ENCODE assay signal across 8 mouse cellular contexts in the genomic region with DNA sequence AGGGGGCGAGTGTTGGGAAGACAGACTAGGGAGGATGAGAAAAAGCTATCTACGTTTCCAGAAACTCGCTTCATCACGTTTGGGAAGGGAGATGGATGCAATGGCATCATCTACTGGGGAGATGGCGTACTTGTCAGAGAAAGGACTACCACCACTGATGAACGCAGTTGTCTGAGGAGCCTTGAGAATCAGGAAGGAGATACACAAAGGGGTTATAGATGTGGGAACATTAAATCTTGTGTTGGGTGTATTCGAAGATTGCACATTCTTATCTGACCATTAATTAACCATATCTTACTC. TPM values are rescaled to one million over a fixed set of nuclear protein-coding genes. Genes with fewer than 3 reads are reported as not detected.
DNase-seq lines count a peak whose midpoint lies in the region; ATAC-seq and TF ChIP-seq lines count a peak whose summit lies in the region.

No protein-coding gene starts in this region.

- peak overlapping the region; percentile 61 for H3K4me2 ChIP-seq in hindbrain, embryonic 16.5 days (ENCODE audit: low read length)
- H3K4me2 ChIP-seq in midbrain, embryonic 14.5 days (ENCODE audit: low read length), result peak overlapping the region; percentile 67

- intact Hi-C loops in left cerebral cortex, adult 2 months (cut with DNase I), result no loop called here
- intact Hi-C loops in left cerebral cortex, postnatal 4 days (cut with DNase I), result no loop called here

- no peak for DNase-seq in left cerebral cortex, adult 2 months (ENCODE audit: extremely low spot score in 1 of 2, low spot score in 2 of 2)
- DNase-seq in left cerebral cortex, postnatal 4 days, result no peak
- no peak for DNase-seq in midbrain, embryonic 14.5 days
- no peak for DNase-seq in gastrocnemius, adult 8-10 months (ENCODE audit: low spot score in 2 of 2)
- DNase-seq in frontal cortex, postnatal 25 days (ENCODE audit: low spot score in 2 of 2), result no peak
- no peak for DNase-seq in thymus, postnatal 36 days

- peak; percentile 5; the same call in 1 of the 2 replicates for ATAC-seq in common myeloid progenitor, adult 5-6 weeks (replicated peaks; ENCODE audit: low read depth, poor library complexity, severe bottlenecking)
- ATAC-seq in hindbrain, embryonic 16.5 days, result peak; percentile 46; the same call in 1 of the 2 replicates
- ATAC-seq in midbrain, embryonic 14.5 days (ENCODE audit: low FRiP score, low TSS enrichment), result peak; percentile 22; the same call in 1 of the 2 replicates

- H3K4me1 ChIP-seq in hindbrain, embryonic 16.5 days (ENCODE audit: control insufficient read depth, insufficient read depth, low read depth, low read length), result peaks cover 3% of the 10 kb centered on the region
- H3K4me1 ChIP-seq in midbrain, embryonic 14.5 days (ENCODE audit: control insufficient read depth, insufficient read depth, low read length), result no peaks in the 10 kb centered on the region

- peak overlapping the region; percentile 76 for H3K9ac ChIP-seq in hindbrain, embryonic 16.5 days (ENCODE audit: low read depth, low read length)
- peak overlapping the region; percentile 58 for H3K9ac ChIP-seq in midbrain, embryonic 14.5 days (replicated peaks; ENCODE audit: low read length)

- no peak for TF ChIP-seq CTCF in left cerebral cortex, adult 2 months (IDR thresholded peaks at IDR 0.05)

- no peaks in the 10 kb centered on the region for H3K36me3 ChIP-seq in hindbrain, embryonic 16.5 days (ENCODE audit: control insufficient read depth, insufficient read depth, low read length)
- H3K36me3 ChIP-seq in midbrain, embryonic 14.5 days (ENCODE audit: control insufficient read depth, insufficient read depth, low read length), result no peaks in the 10 kb centered on the region

- no peaks in the 10 kb centered on the region for H3K9me3 ChIP-seq in hindbrain, embryonic 16.5 days (ENCODE audit: control insufficient read depth, low read length)
- no peaks in the 10 kb centered on the region for H3K9me3 ChIP-seq in midbrain, embryonic 14.5 days (ENCODE audit: control insufficient read depth, low read length)

- H3K27ac ChIP-seq in left cerebral cortex, adult 2 months, result peak overlapping the region; percentile 92
- H3K27ac ChIP-seq in hindbrain, embryonic 16.5 days (ENCODE audit: low read depth, low read length), result peak overlapping the region; percentile 89
- peak overlapping the region; percentile 89 for H3K27ac ChIP-seq in midbrain, embryonic 14.5 days (replicated peaks; ENCODE audit: low read depth, low read length)

- peak overlapping the region; percentile 66 for H3K4me3 ChIP-seq in left cerebral cortex, adult 2 months
- peak overlapping the region; percentile 59 for H3K4me3 ChIP-seq in hindbrain, embryonic 16.5 days (ENCODE audit: low read length)
- H3K4me3 ChIP-seq in midbrain, embryonic 14.5 days (replicated peaks; ENCODE audit: low read depth, low read length), result peak overlapping the region; percentile 46

- WGBS in hindbrain, embryonic 16.5 days, result 24% methylated on average over 7 of the region's 7 CpGs
- WGBS in midbrain, embryonic 14.5 days, result 18% methylated on average over 7 of the region's 7 CpGs

- H3K27me3 ChIP-seq in hindbrain, embryonic 16.5 days (replicated peaks; ENCODE audit: control insufficient read depth, insufficient read depth, low read length), result no peaks in the 10 kb centered on the region
- H3K27me3 ChIP-seq in midbrain, embryonic 14.5 days (ENCODE audit: control insufficient read depth, insufficient read depth, low read length), result no peaks in the 10 kb centered on the region

RNA-seq across cellular contexts. Expression of gene Armcx5, which starts 0.5 kb away (rescaled TPM):
- 10 to 100 TPM; 33.3 to 33.7 TPM for total RNA-seq in left cerebral cortex, adult 2 months (2021)
- total RNA-seq in left cerebral cortex, postnatal 4 days (2021), result 10 to 100 TPM; 23.4 to 25.4 TPM
- 9.9 and 11.7 TPM in 2 replicates for total RNA-seq in common myeloid progenitor, adult 5-6 weeks (2017)
- polyA plus RNA-seq in hindbrain, embryonic 16.5 days (2015; fragmentation: Nextera tagmentation; extraction: Ambion mirVana), result 12.0 and 13.2 TPM in 2 replicates
- 8.3 and 10.8 TPM in 2 replicates for polyA plus RNA-seq in midbrain, embryonic 14.5 days (2014; fragmentation: Nextera tagmentation; extraction: Ambion mirVana)
- 1 to 10 TPM; 3.2 to 4.4 (median 4.1) TPM for total RNA-seq in gastrocnemius, adult 8-10 months (2022)

RNA-seq across cellular contexts. Expression of gene Gprasp1, which starts 0.5 kb away (rescaled TPM):
- 100 to 1,000 TPM; 344 to 376 TPM for total RNA-seq in left cerebral cortex, adult 2 months (2021)
- total RNA-seq in left cerebral cortex, postnatal 4 days (2021), result 100 to 1,000 TPM; 291 to 324 TPM
- 31.2 and 45.9 TPM in 2 replicates for total RNA-seq in common myeloid progenitor, adult 5-6 weeks (2017)
- 236 and 260 TPM in 2 replicates for polyA plus RNA-seq in hindbrain, embryonic 16.5 days (2015; fragmentation: Nextera tagmentation; extraction: Ambion mirVana)
- 129 and 235 TPM in 2 replicates for polyA plus RNA-seq in midbrain, embryonic 14.5 days (2014; fragmentation: Nextera tagmentation; extraction: Ambion mirVana)
- 10 to 100 TPM; 15.9 to 22.4 (median 18.0) TPM for total RNA-seq in gastrocnemius, adult 8-10 months (2022)

RNA-seq across cellular contexts. Expression of gene Tmsb15a, which starts 17.9 kb away (rescaled TPM):
- not detected for total RNA-seq in left cerebral cortex, adult 2 months (2021)
- total RNA-seq in left cerebral cortex, postnatal 4 days (2021), result not detected
- not detected in 2 replicates for total RNA-seq in common myeloid progenitor, adult 5-6 weeks (2017)
- polyA plus RNA-seq in hindbrain, embryonic 16.5 days (2015; fragmentation: Nextera tagmentation; extraction: Ambion mirVana), result not detected in 2 replicates
- not detected in 2 replicates for polyA plus RNA-seq in midbrain, embryonic 14.5 days (2014; fragmentation: Nextera tagmentation; extraction: Ambion mirVana)
- total RNA-seq in gastrocnemius, adult 8-10 months (2022), result not detected

RNA-seq across cellular contexts. Expression of gene Tcp11x2, which starts 49.4 kb away (rescaled TPM):
- total RNA-seq in left cerebral cortex, adult 2 months (2021), result not detected
- not detected for total RNA-seq in left cerebral cortex, postnatal 4 days (2021)
- total RNA-seq in common myeloid progenitor, adult 5-6 weeks (2017), result not detected in 2 replicates
- polyA plus RNA-seq in hindbrain, embryonic 16.5 days (2015; fragmentation: Nextera tagmentation; extraction: Ambion mirVana), result not detected in 2 replicates
- polyA plus RNA-seq in midbrain, embryonic 14.5 days (2014; fragmentation: Nextera tagmentation; extraction: Ambion mirVana), result not detected in 2 replicates
- total RNA-seq in gastrocnemius, adult 8-10 months (2022), result not detected

RNA-seq across cellular contexts. Expression of gene Bhlhb9, which starts 54.4 kb away (rescaled TPM):
- 10 to 100 TPM; 68.8 to 69.9 TPM for total RNA-seq in left cerebral cortex, adult 2 months (2021)
- total RNA-seq in left cerebral cortex, postnatal 4 days (2021), result 10 to 100 TPM; 85.5 to 87.8 TPM
- total RNA-seq in common myeloid progenitor, adult 5-6 weeks (2017), result 32.7 and 45.9 TPM in 2 replicates
- polyA plus RNA-seq in hindbrain, embryonic 16.5 days (2015; fragmentation: Nextera tagmentation; extraction: Ambion mirVana), result 114 and 120 TPM in 2 replicates
- polyA plus RNA-seq in midbrain, embryonic 14.5 days (2014; fragmentation: Nextera tagmentation; extraction: Ambion mirVana), result 101 and 124 TPM in 2 replicates
- 1 to 10 TPM; 1.1 to 2.0 (median 1.5) TPM for total RNA-seq in gastrocnemius, adult 8-10 months (2022)
